Mouse (Mus musculus): ENCODE results near the gene Hykk. TPM values are rescaled to one million over a fixed set of nuclear protein-coding genes. Genes with fewer than 3 reads are reported as not detected.
A peak's percentile ranks its signal among the peaks of the same experiment; 100 is the strongest.

Hykk gene
- polyA plus RNA-seq, 1 experiment: 0.78 TPM

DNA sequence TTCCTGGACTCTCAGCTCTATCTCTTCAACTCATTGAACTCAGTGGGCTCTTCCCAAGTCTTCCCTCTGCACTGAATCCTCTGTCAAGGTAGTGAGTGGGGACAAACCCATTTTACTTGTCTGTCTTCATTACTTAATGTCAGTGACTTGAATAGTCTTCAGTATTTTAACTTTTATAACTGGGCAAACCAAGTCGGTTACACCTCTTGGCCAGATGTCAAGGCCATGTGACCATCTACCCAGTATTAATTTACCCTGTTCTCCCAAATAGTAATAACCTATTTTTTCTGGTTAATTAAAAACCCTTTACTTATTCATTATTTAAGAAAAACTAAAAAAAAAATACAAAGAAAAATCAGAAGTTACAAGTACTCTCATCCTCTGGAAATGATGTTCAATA is 13.7 kb downstream of the Hykk start:
- Histone ChIP-seq H3K4me3 (ENCODE audit: insufficient read depth, low read length) (no peak overlapping the region), H3K4me1 (ENCODE audit: control insufficient read depth, insufficient read depth, low read length) (no peaks in the 10 kb centered on the region), H3K27ac (ENCODE audit: insufficient read depth, low read depth, low read length) (no peak overlapping the region)
- TF ChIP-seq POLR2A (IDR thresholded peaks at IDR 0.05; ENCODE audit: borderline replicate concordance, low read depth, low read length) (no peak), CTCF (IDR thresholded peaks at IDR 0.05; ENCODE audit: low read depth, low read length) (no peak)

DNA sequence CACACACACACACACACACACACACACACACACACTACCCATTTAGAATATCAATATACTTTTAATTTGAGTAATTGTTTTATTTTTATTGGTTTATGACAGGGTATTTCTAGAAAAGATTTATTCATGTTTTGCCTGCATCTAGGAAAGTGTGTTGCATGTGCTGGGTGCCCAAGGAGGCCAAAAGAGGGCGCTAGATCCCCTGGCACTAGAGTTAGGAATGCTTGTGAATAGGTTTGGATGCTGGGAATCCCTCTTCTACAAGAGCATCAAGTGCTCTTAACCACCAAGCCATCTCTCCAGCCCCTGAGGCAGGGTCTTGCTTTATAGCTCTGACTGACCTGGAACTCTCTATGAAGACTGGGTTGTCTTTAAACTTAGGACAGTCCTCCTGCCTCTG is 14.7 kb downstream of the Hykk start:
- no peak for TF ChIP-seq CTCF (IDR thresholded peaks at IDR 0.05; ENCODE audit: low read depth, low read length)
- no peak for TF ChIP-seq POLR2A (IDR thresholded peaks at IDR 0.05; ENCODE audit: borderline replicate concordance, low read depth, low read length)

DNA sequence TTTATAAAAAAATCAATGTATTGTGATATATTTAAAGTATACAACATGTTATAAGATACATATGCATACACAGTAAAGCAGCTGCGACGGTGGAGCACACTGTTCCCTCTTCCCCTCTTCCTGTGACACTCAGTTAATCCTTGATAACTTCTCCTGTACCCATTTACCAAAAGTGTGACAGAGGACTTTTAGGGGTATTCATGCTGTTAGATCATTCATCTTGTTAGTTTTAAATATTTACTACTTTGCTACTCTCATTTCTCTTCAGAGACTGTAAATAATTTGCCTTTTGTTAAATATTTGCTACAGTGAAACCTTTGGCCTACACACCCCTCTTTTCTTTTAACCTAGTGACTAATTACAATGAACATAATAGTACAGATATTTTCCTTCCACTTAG is 15.3 kb downstream of the Hykk start:
- Histone ChIP-seq H3K4me1 (ENCODE audit: control insufficient read depth, insufficient read depth, low read length) (no peaks in the 10 kb centered on the region), H3K4me3 (ENCODE audit: insufficient read depth, low read length) (no peak overlapping the region), H3K27ac (ENCODE audit: insufficient read depth, low read depth, low read length) (no peak overlapping the region)
- TF ChIP-seq POLR2A (IDR thresholded peaks at IDR 0.05; ENCODE audit: borderline replicate concordance, low read depth, low read length) (no peak), CTCF (IDR thresholded peaks at IDR 0.05; ENCODE audit: low read depth, low read length) (no peak)

More for the DNA sequence above, 14.7 kb downstream of the Hykk start:
- no peaks in the 10 kb centered on the region for H3K4me1 ChIP-seq (ENCODE audit: control insufficient read depth, insufficient read depth, low read length)
- no peak overlapping the region for H3K4me3 ChIP-seq (ENCODE audit: insufficient read depth, low read length)
- H3K27ac ChIP-seq (ENCODE audit: insufficient read depth, low read depth, low read length): no peak overlapping the region

DNA sequence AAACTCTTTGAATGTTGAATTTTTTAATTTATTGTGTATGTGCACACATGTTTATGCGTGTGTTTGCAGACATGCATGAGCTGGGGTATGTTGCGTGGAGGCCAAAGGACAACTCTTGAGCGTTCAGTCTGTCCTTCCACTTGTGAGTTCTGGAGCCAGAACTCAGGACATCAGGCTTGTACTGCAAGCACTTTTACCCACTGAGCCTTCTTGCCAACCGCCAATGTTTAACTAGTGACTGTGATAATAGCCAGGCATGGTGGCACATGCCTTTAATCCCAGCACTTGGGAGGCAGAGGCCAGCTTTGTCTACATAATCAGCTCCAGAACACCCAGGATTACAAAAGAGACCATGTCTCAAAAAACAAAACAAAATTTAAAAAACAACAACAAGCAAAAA is 25.0 kb downstream of the Hykk start:
- Histone ChIP-seq H3K27ac (ENCODE audit: insufficient read depth, low read depth, low read length) (no peak overlapping the region), H3K4me3 (ENCODE audit: insufficient read depth, low read length) (no peak overlapping the region)
- TF ChIP-seq CTCF (IDR thresholded peaks at IDR 0.05; ENCODE audit: low read depth, low read length): no peak
- TF ChIP-seq POLR2A (IDR thresholded peaks at IDR 0.05; ENCODE audit: borderline replicate concordance, low read depth, low read length): no peak

DNA sequence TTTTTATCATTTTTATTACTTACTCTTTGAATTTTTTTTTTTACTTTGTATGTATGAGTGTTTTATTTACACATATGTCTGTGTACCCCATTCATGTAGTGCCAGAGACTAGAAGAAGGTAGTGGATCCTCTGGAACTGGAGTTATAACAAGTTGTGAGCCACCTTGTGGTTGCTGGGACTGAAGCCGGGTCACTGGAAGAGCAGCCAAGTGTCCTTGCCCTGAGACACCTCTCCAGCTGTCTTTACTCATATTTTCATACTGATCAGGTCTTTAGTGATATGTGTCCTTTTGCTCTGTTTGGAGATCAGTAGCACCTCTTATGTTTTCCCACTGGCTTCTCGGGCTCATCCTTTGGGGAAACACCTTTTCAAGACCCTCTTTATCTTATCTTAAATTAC is 27.4 kb downstream of the Hykk start:
- no peak overlapping the region for H3K4me3 ChIP-seq (ENCODE audit: insufficient read depth, low read length)
- no peak overlapping the region for H3K27ac ChIP-seq (ENCODE audit: insufficient read depth, low read depth, low read length)
- TF ChIP-seq CTCF (IDR thresholded peaks at IDR 0.05; ENCODE audit: low read depth, low read length) (no peak), POLR2A (IDR thresholded peaks at IDR 0.05; ENCODE audit: borderline replicate concordance, low read depth, low read length) (no peak)
- peaks cover 2% of the 10 kb centered on the region; the same call in 1 of the 2 replicates for H3K4me1 ChIP-seq (ENCODE audit: control insufficient read depth, insufficient read depth, low read length)

More for the DNA sequence above, 25.0 kb downstream of the Hykk start:
- H3K4me1 ChIP-seq (ENCODE audit: control insufficient read depth, insufficient read depth, low read length): no peaks in the 10 kb centered on the region

DNA sequence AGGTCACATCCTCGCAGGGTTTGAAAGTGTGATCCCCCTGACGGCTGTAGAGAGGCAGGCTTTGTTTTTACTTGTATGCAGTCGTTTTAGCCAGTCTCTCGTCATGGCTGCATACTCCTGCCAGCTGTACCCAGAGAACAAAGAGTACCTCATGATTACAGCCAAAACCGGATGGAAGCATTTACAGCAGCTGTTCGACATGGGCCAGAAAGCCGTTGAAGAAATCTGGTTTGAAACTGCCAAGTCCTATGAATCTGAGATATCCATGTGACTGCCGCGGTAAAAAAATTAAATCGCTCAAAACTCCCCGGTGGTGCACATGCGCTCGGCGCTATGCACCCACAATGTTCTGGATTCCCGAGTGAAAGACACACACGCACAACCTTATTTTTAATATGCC is 29.2 kb downstream of the Hykk start:
- no peak overlapping the region for H3K27ac ChIP-seq (ENCODE audit: insufficient read depth, low read depth, low read length)
- TF ChIP-seq CTCF (IDR thresholded peaks at IDR 0.05; ENCODE audit: low read depth, low read length) (no peak), POLR2A (IDR thresholded peaks at IDR 0.05; ENCODE audit: borderline replicate concordance, low read depth, low read length) (no peak)
- H3K4me3 ChIP-seq (ENCODE audit: insufficient read depth, low read length): no peak overlapping the region
- H3K4me1 ChIP-seq (ENCODE audit: control insufficient read depth, insufficient read depth, low read length): peaks cover 5% of the 10 kb centered on the region; the same call in 1 of the 2 replicates

DNA sequence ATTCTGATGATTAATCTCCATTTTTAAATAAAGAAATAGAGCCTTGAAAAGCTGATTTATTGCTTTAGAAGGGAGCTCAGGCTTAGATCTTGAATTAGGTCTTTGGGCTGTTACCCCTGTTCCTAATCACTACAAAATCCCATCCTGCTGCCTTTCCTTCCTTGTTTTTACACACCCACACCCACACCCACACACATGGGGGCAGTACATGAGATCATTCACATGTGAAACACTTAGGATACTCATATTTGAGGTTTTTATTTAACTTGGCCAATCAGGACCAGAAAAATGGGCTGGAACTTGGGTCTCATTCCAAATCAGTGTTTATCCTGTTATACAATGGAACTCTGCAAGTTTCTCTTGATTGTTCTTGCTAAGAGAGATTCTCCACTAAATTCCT is 32.4 kb downstream of the Hykk start:
- no peak for TF ChIP-seq POLR2A (IDR thresholded peaks at IDR 0.05; ENCODE audit: borderline replicate concordance, low read depth, low read length)
- no peak overlapping the region for H3K4me3 ChIP-seq (ENCODE audit: insufficient read depth, low read length)
- no peak overlapping the region for H3K27ac ChIP-seq (ENCODE audit: insufficient read depth, low read depth, low read length)
- H3K4me1 ChIP-seq (ENCODE audit: control insufficient read depth, insufficient read depth, low read length): peaks cover 22% of the 10 kb centered on the region

DNA sequence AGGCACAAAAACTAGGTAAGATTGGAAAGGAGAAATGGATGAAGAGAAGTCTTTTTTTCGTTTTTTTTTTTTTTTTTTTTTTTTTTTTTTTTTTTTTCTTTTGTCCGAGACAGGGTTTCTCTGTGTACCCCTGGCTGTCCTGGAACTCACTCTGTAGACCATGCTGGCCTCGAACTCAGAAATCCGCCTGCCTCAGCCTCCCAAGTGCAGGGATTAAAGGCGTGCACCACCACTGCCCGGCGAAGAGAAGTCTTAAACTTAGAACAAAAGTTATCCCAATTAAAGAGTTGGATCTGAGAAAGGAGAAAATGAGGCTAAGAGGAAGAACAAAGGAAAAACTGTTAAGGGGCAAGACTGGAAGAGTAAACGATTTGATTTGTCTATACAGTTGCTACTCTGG is 33.1 kb downstream of the Hykk start:
- Histone ChIP-seq H3K27ac (ENCODE audit: insufficient read depth, low read depth, low read length) (peak overlapping the region; percentile 66), H3K4me3 (ENCODE audit: insufficient read depth, low read length) (peak overlapping the region; percentile 58), H3K4me1 (ENCODE audit: control insufficient read depth, insufficient read depth, low read length) (peaks cover 25% of the 10 kb centered on the region)

DNA sequence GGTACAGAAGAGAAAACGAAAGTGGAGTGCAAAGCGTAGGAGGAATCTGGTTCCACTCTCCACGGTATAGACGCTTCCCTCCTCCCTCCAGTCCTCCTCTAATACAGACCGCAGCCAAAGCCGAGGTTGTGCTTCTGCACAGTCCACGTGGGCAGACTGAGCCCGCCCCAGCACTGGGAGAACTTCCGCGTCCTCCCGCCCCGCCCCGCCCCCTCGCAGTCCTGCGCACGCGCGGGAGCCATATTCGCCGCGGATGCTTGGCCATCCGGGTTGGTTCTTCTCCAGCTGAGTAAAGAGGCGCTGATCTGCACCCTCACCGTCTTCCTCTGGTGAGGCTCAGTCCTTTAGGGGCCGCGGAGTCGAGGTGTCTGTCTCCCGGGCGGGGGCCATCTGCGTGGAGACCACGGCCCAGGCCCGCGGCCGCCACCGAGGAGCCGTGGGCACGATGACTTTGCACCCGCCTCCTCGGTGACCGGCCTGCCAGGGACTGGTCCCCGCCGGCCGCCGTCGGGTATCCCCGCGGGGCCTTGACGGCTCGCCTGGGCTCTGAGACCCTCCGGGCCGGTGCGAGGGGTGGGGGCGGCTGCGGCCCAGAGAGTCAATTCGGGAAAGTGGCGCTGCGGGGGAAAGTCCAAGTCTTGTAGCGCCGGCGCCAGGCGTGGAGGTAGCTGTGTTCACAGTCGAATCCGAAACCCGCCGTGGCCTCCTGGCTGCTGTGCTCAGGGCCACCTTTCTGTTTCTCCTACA is 33.7 kb downstream of the Hykk start, which contains the start of the genes Psma4 and AY074887:
Psma4 (plus strand) TSS at position 216 of the 747 bp plus-strand sequence.
AY074887 (minus strand) TSS at position 424 of the 747 bp plus-strand sequence.
- H3K4me1 ChIP-seq (ENCODE audit: control insufficient read depth, insufficient read depth, low read length): peaks cover 31% of the 10 kb centered on the region
- H3K27ac ChIP-seq (ENCODE audit: insufficient read depth, low read depth, low read length): peak within 1 kb of the TSS; percentile 67
- H3K4me3 ChIP-seq (ENCODE audit: insufficient read depth, low read length): peak within 1 kb of the TSS; percentile 80
- TF ChIP-seq POLR2A (IDR thresholded peaks at IDR 0.05; ENCODE audit: borderline replicate concordance, low read depth, low read length) (no peak), CTCF (IDR thresholded peaks at IDR 0.05; ENCODE audit: low read depth, low read length) (no peak)

DNA sequence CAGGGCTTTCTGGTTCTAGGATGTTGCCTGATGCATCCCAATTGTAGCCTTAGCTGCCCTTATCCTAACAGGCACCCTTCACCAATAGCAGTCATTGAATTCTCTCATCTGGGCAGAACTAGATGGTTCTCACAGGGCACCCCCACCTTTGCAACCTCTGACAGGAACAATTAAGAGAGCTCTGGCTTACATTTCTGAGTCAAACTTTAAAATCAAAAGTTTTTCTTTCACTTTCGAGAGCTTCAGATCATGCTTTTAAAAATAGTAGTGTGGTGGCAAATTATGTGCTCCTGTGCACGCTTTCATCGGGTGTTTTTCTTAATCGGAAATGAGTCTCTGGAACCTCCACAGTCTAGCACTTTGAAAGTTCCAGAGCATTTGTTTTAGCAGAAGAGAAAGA is 44.0 kb downstream of the Hykk start:
- no peak overlapping the region for H3K27ac ChIP-seq (ENCODE audit: insufficient read depth, low read depth, low read length)
- no peak for TF ChIP-seq CTCF (IDR thresholded peaks at IDR 0.05; ENCODE audit: low read depth, low read length)
- TF ChIP-seq POLR2A (IDR thresholded peaks at IDR 0.05; ENCODE audit: borderline replicate concordance, low read depth, low read length): no peak
- H3K4me1 ChIP-seq (ENCODE audit: control insufficient read depth, insufficient read depth, low read length): no peaks in the 10 kb centered on the region
- H3K4me3 ChIP-seq (ENCODE audit: insufficient read depth, low read length): no peak overlapping the region

Measured in bone marrow macrophage, adult 2 months (primary cell).